Mouse (Mus musculus) G1E (cell line): Measurements from ENCODE around the gene Olfr1396.

Experiments
- CTCF ChIP-seq: IDR thresholded peaks from 2 replicates; pipeline ENCODE4 v1.5.1; 2012; ENCODE audit warnings: low read depth, low read length, inconsistent platforms, mixed read lengths
- GATA2 ChIP-seq: IDR thresholded peaks from 2 replicates; pipeline ENCODE4 v1.6.1; 2012; ENCODE audit warnings: low read depth, low read length, inconsistent platforms, borderline replicate concordance

DNA sequence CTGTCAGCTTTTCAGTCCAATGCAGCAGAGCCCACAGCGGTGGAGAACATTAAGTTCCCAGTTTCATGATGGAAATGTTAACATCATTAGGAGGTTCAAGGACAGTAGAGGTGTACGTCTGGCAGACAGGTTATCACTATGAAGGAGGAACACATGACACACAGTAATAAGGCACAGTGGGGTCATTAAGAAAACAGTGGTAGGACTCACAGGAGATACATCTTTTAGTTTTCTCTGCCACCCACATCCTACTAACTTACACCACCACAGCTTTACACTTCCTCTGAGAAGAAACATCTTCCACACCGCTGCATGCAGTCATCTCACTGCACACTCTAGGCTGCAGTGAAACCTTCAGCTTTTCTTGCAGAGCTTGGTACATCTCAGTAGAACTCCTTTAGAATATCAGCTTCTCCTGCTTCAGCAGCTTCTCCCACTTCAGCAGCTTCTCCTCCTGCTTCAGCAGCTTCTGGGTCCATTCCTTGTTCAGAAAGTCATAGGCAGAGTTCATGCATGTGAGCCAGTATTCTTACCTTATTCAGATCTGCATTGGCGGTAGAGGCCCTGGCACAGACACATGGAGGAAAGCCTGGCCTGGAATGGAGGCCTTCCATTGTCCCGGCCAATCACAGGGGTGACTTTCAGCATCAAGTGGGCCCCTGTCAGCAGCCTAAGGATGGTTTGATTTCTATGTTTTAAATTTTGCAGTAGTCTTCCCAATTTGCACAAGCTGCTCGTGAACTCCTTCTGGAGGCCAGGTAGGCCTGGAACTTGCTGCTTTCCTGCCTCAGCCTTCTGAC, 20.6 kb downstream of the Olfr1396 start:
- TF ChIP-seq CTCF: no peak
- no peak for TF ChIP-seq GATA2
